ENCODE assay signal across 16 mouse cellular contexts in the genomic region with DNA sequence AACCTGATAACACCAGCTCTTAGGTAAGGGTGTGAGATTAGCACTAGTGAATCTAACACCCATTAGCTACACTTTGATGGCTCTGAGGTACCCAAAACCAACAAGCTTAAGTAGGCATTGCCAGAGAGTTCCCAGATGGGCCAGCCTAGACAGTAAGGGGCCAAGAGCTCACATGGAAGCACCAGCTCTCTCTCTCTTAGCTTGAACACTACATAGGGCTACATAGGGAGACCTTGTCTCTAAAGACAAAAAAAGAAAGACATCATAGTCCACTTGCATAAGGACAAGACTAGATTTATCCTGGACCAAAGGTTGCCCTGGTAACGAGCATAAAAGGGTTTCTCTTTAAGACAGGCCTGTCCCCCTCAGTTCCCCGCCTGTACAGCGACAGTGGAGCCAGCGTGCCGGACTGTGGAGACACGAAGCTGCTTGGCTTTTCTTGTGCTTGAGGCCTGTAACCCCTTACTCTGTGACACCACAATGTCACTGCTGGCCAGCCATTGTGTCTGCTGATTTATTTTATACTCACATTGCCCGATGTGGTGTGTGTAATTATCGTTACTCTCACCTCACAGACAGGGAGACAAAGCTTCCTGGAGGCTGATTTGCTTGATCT.
DNase-seq lines count a peak whose midpoint lies in the region; ATAC-seq and TF ChIP-seq lines count a peak whose summit lies in the region.
"Had no signal": no experiment of that assay in that cellular context is flagged by ENCODE, and none has a peak within 500 bp of the region (broad histone marks: within the 10 kb centered on the region; RNA-seq: fewer than 3 reads in every experiment).

No protein-coding gene starts in this region.

- no peaks in the 10 kb centered on the region for H3K27me3 ChIP-seq in forebrain, embryonic 12.5 days
- no peaks in the 10 kb centered on the region for H3K27me3 ChIP-seq in hindbrain, embryonic 15.5 days
- H3K27me3 ChIP-seq in midbrain, postnatal 0 days (ENCODE audit: insufficient read depth, low read length), result no peaks in the 10 kb centered on the region
- H3K27me3 ChIP-seq in stomach, postnatal 0 days (ENCODE audit: control insufficient read depth, insufficient read depth, low read length), result no peaks in the 10 kb centered on the region
- H3K27me3 ChIP-seq: heart, embryonic 13.5 days; limb, embryonic 15.5 days had no signal

- peak overlapping the region; percentile 38; the same call in 1 of the 2 replicates for H3K27ac ChIP-seq in forebrain, embryonic 12.5 days
- peak overlapping the region; percentile 83 for H3K27ac ChIP-seq in hindbrain, embryonic 15.5 days (replicated peaks)
- H3K27ac ChIP-seq in midbrain, postnatal 0 days (ENCODE audit: low read depth, low read length), result 0 out of 2 replicates have a peak overlapping the region, but pooled peaks have one; percentile 18
- no peak overlapping the region for H3K27ac ChIP-seq in stomach, postnatal 0 days (replicated peaks)
- H3K27ac ChIP-seq: kidney, postnatal 0 days had no signal

- H3K4me1 ChIP-seq in forebrain, embryonic 12.5 days, result peaks cover 35% of the 10 kb centered on the region
- peaks cover 28% of the 10 kb centered on the region for H3K4me1 ChIP-seq in hindbrain, embryonic 15.5 days (replicated peaks)
- H3K4me1 ChIP-seq in midbrain, postnatal 0 days (ENCODE audit: insufficient read depth, low read length), result peaks cover 7% of the 10 kb centered on the region; the same call in 1 of the 2 replicates
- H3K4me1 ChIP-seq in stomach, postnatal 0 days (replicated peaks; ENCODE audit: control insufficient read depth, insufficient read depth), result no peaks in the 10 kb centered on the region

- no peak for TF ChIP-seq CTCF in midbrain, postnatal 0 days (IDR thresholded peaks at IDR 0.05)
- TF ChIP-seq CTCF in stomach, postnatal 0 days (IDR thresholded peaks at IDR 0.05; ENCODE audit: low read depth), result no peak

- peak; percentile 47 for DNase-seq in embryo, embryonic 11 days
- DNase-seq in midbrain, postnatal 0 days (ENCODE audit: low spot score), result peak; percentile 71
- DNase-seq in testis, postnatal 14 days (ENCODE audit: low spot score), result no peak
- DNase-seq in kidney, postnatal 14 days, result no peak
- DNase-seq in stomach, postnatal 0 days (ENCODE audit: low spot score), result no peak
- no peak for DNase-seq in ovary, postnatal 36 days (ENCODE audit: low spot score)
- DNase-seq: adrenal gland, adult 2 months; gastrocnemius, postnatal 10 days; lung, adult 2 months had no signal

- TF ChIP-seq EP300 in stomach, postnatal 0 days (optimal IDR thresholded peaks at IDR 0.05), result no peak

- H3K4me3 ChIP-seq in forebrain, embryonic 12.5 days (replicated peaks), result no peak overlapping the region
- H3K4me3 ChIP-seq in hindbrain, embryonic 15.5 days, result no peak overlapping the region
- no peak overlapping the region for H3K4me3 ChIP-seq in midbrain, postnatal 0 days (ENCODE audit: low read depth, low read length)
- no peak overlapping the region for H3K4me3 ChIP-seq in stomach, postnatal 0 days (ENCODE audit: low read depth, low read length)
- H3K4me3 ChIP-seq: erythroblast, embryonic 14.5 days; heart, embryonic 13.5 days; limb, embryonic 15.5 days had no signal

- peak; percentile 34; the same call in 1 of the 2 replicates for ATAC-seq in forebrain, embryonic 12.5 days (ENCODE audit: low FRiP score)
- ATAC-seq in hindbrain, embryonic 15.5 days (ENCODE audit: low FRiP score, low read depth), result no peak
- peak; percentile 18; the same call in 1 of the 2 replicates for ATAC-seq in midbrain, postnatal 0 days (ENCODE audit: low FRiP score)
- ATAC-seq in stomach, postnatal 0 days (ENCODE audit: low FRiP score, low TSS enrichment), result no peak
- ATAC-seq: inflammation-experienced regulatory T-cells, adult 6 months had no signal

- 0 out of 2 replicates have a peak overlapping the region, but pooled peaks have one; percentile 4 for H3K9ac ChIP-seq in forebrain, embryonic 12.5 days
- no peak overlapping the region for H3K9ac ChIP-seq in hindbrain, embryonic 15.5 days
- H3K9ac ChIP-seq in midbrain, postnatal 0 days (replicated peaks; ENCODE audit: low read length, poor library complexity, severe bottlenecking), result no peak overlapping the region
- H3K9ac ChIP-seq in stomach, postnatal 0 days (ENCODE audit: low read length), result no peak overlapping the region
- H3K9ac ChIP-seq: limb, embryonic 15.5 days had no signal

- H3K36me3 ChIP-seq in forebrain, embryonic 12.5 days (replicated peaks), result no peaks in the 10 kb centered on the region
- no peaks in the 10 kb centered on the region for H3K36me3 ChIP-seq in hindbrain, embryonic 15.5 days
- H3K36me3 ChIP-seq in midbrain, postnatal 0 days (ENCODE audit: insufficient read depth, low read length), result no peaks in the 10 kb centered on the region
- H3K36me3 ChIP-seq in stomach, postnatal 0 days (ENCODE audit: control insufficient read depth, insufficient read depth, low read length), result no peaks in the 10 kb centered on the region
- H3K36me3 ChIP-seq: heart, embryonic 13.5 days; limb, embryonic 15.5 days had no signal

- no peak overlapping the region for H3K4me2 ChIP-seq in forebrain, embryonic 12.5 days
- no peak overlapping the region for H3K4me2 ChIP-seq in hindbrain, embryonic 15.5 days
- no peak overlapping the region for H3K4me2 ChIP-seq in midbrain, postnatal 0 days (ENCODE audit: low read depth, low read length, poor library complexity, severe bottlenecking)
- no peak overlapping the region for H3K4me2 ChIP-seq in stomach, postnatal 0 days (replicated peaks; ENCODE audit: low read depth)
- H3K4me2 ChIP-seq: heart, embryonic 13.5 days; limb, embryonic 15.5 days had no signal

- no peaks in the 10 kb centered on the region for H3K9me3 ChIP-seq in forebrain, embryonic 12.5 days
- no peaks in the 10 kb centered on the region for H3K9me3 ChIP-seq in hindbrain, embryonic 15.5 days
- no peaks in the 10 kb centered on the region for H3K9me3 ChIP-seq in midbrain, postnatal 0 days (ENCODE audit: low read length)
- no peaks in the 10 kb centered on the region for H3K9me3 ChIP-seq in stomach, postnatal 0 days (ENCODE audit: control insufficient read depth, low read length)
- H3K9me3 ChIP-seq: heart, embryonic 13.5 days; limb, embryonic 15.5 days had no signal

- 17% methylated on average over 8 of the region's 8 CpGs for WGBS in forebrain, embryonic 12.5 days
- WGBS in hindbrain, embryonic 15.5 days, result 29% methylated on average over 8 of the region's 8 CpGs
- 24% methylated on average over 8 of the region's 8 CpGs for WGBS in midbrain, postnatal 0 days
- 88% methylated on average over 8 of the region's 8 CpGs for WGBS in stomach, postnatal 0 days

Comparison
In these comparisons a context has a peak if more than half of its experiments do, and no peak if none do; other contexts are left out.
1. DNase-seq: peak in embryo, embryonic 11 days (single experiment) and midbrain, postnatal 0 days (single experiment); none in testis, postnatal 14 days (single experiment), kidney, postnatal 14 days (single experiment), stomach, postnatal 0 days (single experiment) and ovary, postnatal 36 days (single experiment).
2. ATAC-seq: peak in forebrain, embryonic 12.5 days (single experiment) and midbrain, postnatal 0 days (single experiment); none in hindbrain, embryonic 15.5 days (single experiment) and stomach, postnatal 0 days (single experiment).